Mouse (Mus musculus): ENCODE measurements around the gene Glul.

The Glul gene

GRCm38 (mm10) chr1:153909963-153910291, 10.2 kb downstream of the Glul start:
- no peak for DNase-seq (ENCODE audit: low spot score)

DNA sequence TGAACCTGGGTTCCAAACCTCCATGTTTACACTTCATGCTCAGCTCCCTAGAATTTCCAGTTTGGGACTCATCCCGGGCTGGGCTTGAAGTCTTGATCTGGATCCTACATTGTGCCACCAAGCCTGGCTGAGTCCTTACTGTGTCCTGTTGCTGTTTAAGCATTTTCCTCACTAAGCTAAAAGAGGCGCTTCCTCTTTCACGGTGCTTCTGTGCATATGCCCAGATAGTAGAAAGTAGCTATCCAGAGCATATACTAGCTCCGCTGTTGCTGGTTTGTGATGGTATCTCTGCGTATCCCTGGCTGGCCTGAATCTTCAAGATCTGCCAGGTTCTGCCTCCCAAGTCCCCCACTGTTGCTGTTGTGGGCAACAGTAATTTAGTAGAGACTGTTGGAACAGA, 10.7 kb downstream of the Glul start:
- DNase-seq (ENCODE audit: low spot score): no peak

DNA sequence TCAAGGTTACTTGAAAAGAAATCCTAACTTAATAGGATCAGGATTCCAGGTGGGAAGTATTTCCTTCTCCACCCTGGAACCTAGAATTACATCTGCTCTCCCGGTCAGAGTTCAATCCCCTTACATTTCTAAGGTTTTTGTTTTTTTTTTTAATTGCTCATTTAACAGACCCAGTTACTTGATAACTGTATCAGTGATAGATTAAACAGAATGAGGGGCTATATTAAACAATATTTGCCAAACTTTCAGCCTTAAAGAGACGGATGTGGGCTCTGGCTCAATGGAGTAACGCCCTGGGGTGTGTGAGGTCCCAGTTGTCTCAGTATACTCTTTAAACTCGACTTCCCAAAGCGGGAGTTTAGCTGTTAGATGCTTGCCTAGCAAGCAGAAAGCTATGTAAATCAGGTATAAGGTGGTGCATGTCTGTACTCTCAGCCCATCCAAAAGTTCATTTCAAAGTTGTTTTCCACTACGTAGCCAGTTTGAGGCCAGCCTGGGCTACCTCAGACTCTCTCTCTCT, 11.6 kb downstream of the Glul start:
- DNase-seq (ENCODE audit: low spot score): no peak

DNA sequence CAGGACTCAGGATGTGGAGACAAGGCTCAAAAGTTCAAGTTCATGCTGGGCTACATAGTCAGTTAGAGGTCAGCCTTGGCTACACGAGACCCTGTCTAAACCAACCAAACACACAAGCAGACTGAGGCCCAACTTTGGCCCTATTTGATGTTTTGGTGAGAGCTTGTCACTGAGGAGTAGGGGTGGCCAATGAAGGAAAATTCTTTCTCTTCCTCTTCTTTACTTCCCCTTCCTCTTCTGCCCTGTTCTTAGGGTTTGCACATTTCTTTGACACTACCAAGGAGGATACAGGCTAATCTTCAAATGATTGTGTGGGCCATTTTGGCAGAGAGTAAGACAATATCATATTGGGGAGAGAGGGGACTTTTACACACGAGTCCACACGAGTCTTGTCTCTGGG, 14.1 kb downstream of the Glul start:
- no peak for DNase-seq (ENCODE audit: low spot score)

- no peak for DNase-seq (ENCODE audit: low spot score)
Observed at GRCm38 (mm10) chr1:153918521-153919206, 18.9 kb downstream of the Glul start.

DNA sequence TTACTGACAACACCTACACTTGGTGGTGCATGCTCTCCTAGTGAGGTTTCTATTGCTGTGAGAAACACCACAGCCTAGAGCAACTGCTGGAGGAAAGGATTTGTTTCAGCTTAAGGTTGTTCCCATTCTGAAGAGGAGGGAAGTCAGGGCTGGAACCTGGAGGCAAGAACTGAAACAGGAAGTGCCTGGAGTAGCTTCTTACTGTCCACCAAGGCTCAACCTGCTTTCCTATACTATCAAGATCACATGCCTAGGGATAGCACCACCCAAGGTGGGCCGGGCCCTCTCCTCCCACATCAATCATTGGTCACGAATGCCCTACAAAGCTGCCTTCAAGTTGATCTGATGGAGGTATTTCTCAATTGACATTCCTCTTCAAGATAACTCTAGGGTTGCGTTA, 21.9 kb downstream of the Glul start:
- no peak for DNase-seq (ENCODE audit: low spot score)

GRCm38 (mm10) chr1:153922571-153923021, 22.9 kb downstream of the Glul start:
- no peak for DNase-seq (ENCODE audit: low spot score)

GRCm38 (mm10) chr1:153924395-153925385, 24.9 kb downstream of the Glul start:
- DNase-seq (ENCODE audit: low spot score): no peak

DNA sequence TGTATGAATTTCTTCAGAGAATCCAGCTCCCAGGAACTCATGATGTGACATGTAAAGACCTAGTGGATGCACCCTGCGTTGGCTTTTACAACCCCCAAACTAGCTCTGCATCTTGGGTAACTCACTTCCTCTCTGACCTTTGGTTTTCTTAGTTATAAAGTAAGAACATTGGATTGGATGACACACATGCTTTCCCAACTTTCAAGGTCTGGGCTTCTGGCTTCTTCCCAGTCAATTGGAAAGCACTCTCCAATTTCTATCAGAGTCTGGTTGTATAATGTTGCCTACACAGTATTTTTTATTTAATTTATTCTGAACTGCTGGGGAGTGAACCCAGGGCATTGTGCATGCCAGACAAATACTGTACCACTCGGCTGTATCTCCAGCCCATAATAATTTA, 30.7 kb downstream of the Glul start:
- DNase-seq (ENCODE audit: low spot score): no peak

- no peak for DNase-seq (ENCODE audit: low spot score)
Observed at GRCm38 (mm10) chr1:153933772-153934171, 34.0 kb downstream of the Glul start.

DNA sequence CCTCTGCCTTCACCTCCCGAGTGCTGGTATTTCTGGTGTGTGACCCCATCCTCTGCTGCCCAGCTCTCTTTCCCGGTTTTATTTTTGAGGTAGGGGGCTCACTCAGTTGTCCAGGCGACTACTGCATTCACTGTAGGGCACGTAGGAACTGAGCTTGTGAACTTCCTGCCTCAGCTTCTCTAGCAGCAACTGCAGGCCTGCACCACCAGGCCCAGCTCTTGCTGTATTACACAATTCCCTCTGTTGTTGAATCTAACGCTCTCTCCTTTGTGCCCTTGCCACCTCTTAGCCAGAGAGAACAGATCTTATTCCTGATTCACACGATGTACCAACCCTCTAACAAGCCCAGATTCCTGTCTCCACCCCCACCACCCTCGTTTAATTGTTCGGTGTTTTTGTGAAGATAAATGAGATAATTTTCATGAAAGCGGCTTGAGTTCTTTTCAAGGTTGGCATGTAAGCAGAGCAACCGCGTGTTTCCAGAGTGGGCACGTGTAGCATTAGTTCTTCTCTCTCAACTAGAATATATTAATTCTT, 36.2 kb downstream of the Glul start:
- no peak for DNase-seq (ENCODE audit: low spot score)

DNA sequence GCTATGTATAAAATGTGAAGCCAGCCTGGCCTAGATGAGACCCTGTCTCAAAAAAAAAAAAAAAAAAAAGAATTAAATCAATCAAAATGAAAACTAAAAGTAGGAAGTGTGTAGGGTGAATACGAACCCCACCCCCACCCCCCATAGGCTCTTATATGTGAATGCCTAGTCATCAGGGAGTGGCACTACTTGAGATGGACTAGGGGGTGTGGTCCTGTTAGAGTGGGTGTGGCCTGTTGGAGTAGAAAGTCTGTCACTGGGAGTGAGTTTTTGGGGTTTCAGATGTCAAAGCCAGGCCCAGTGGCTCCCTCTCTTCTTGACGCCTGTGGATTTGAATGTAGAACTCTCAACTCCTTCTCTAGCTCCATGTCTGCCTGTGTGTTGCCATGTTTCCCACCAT, 37.3 kb downstream of the Glul start:
- no peak for DNase-seq (ENCODE audit: low spot score)

- no peak for DNase-seq (ENCODE audit: low spot score)
Observed at GRCm38 (mm10) chr1:153940986-153941385, 41.2 kb downstream of the Glul start.

GRCm38 (mm10) chr1:153945181-153945580, 45.4 kb downstream of the Glul start:
- DNase-seq (ENCODE audit: low spot score): no peak

GRCm38 (mm10) chr1:153946971-153947370, 47.2 kb downstream of the Glul start:
- no peak for DNase-seq (ENCODE audit: low spot score)

GRCm38 (mm10) chr1:153947837-153948236, 48.1 kb downstream of the Glul start:
- DNase-seq (ENCODE audit: low spot score): no peak

DNA sequence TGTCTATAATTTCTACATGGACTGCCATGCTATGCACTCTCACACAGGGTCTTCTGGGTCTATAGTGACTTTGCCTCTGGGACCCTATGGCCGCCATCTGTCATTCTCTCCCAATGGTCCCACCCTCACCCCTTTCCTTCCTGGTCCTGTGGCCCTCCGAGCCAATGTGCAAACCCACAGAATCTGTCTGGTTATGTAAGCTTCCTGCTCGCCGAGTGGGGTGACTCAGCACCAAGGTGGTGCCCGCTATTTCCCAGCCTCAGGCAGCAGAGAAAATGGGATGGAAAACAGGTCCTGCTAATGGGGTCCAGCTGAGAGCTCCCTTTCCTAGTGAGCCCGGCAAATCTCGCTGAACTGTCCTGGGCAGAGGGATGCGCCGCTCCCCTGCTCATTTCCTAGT, 53.5 kb downstream of the Glul start:
- DNase-seq (ENCODE audit: low spot score): no peak

GRCm38 (mm10) chr1:153953797-153954196, 54.1 kb downstream of the Glul start:
- no peak for DNase-seq (ENCODE audit: low spot score)

DNA sequence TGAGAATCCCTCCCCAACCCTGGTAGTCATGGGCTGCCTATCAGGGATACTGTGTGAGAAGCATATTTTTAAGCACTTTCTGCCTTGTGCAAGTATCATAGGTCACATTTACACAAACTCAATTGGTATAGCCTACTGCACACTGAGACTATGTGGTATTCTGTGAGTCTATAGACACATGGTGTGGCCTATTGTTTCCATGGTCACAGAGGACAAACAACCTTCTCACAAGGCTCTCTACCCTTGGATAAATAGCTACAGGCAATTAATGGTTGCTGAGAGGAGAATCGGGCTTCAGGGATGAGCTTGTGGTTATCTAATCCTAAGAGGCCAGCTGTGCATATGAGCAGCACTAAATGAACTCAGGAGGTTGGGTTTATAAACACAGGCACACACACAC, 58.1 kb downstream of the Glul start:
- DNase-seq (ENCODE audit: low spot score): no peak
